Mouse (Mus musculus) gastrocnemius, postnatal 4 days (tissue): Measurements from ENCODE around the gene Rps26. TPM values are rescaled to one million over a fixed set of nuclear protein-coding genes. Genes with fewer than 3 reads are reported as not detected.

Experiments
- DNase-seq, 2 experiments: peaks; one replicate each; pipeline ENCODE4 v3.0.0; 2021 to 2022; ENCODE audit warnings: low spot score in 2 of 2, mixed read lengths in 2 of 2
- total RNA-seq, 2 experiments: library from RNA; stranded (reverse); gene quantifications; 2 replicates each; pipeline ENCODE4 v1.2.3; 2021

The Rps26 gene
- total RNA-seq, 2 experiments from 2014 or later: 757 to 856 TPM

DNA sequence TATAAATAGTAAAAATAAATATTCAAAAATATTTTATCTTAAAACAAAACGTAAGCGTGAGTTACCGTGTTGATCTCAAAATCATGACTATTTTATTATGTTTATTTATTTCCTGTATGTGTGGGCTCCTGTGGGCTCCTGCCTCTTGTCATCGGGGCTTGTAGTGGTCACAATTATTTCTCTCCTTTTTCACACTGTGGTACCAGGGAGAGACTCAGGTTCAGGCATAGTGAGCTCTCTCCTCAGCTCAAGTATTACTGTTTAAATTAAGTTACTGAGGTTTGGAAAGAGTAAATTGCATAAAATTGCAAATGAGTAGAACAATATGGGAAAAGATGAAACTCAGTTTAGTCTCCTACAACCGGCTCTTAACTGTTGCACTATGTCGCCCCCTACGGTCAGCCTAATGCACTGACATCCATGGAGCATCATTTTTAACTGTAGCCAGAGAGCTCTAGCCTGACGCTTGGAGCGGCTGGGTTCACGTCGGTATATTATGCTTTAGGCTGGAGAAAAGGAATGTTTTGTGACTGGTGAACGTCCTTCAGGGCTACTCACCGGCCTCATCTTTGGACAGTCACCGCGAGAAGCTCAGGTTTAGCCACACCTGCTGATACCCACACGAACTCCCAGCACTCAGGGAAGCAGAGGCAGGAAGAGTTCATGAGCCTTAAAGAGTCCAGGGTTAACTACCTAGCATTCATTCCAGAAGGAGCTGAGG, 14.0 kb downstream of the Rps26 start:
- peak; percentile 26 to 72 for DNase-seq

DNA sequence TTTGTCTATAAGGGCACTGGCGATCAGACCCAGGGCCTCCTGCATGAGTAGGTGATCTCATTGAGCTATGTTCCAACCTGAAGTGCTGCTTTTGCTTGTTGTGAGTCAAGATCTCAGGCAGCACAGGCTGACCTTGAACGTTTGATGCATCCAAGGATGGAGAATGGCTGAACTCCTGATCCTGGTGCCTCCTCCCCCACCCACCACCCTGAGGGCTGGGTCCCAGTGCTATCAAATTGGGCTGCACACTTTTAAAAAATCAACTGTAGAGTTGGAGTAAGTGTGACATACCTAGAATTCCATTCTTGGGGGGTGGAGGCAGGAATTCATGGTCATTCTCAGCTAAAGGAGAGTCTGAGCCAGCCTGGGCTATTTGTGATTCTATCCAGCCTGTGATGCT, 20.1 kb downstream of the Rps26 start:
- DNase-seq: no peak

DNA sequence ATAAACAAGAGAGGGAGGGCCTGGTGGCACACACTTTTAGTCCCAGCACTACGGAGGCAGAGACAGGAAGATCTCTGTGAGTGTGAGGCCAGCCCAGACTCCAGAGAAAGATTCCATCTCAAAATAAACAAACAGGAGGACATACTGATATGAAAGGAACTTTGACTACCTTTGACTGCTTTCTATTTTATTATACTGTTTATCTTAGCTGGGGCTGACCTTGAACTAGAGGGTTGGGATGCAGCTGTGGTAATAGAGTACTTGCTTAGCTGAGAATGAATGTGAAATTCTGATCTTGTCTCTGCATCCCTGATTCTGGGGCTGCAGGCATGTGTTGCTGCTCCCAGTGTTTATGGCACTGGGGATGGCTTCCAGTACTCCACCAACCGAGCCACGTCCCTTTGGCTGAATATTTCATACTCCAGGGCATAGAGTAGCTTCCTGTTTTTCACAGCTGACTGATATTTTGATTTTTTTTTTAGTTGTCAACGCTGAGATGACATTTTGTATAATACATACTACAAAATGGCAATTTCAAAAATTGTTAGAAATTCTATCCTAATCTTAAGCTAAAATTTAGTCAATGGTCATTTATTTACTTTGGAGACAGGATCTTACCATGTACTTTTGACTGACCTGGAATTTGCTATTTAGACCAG, 23.9 kb downstream of the Rps26 start:
- no peak for DNase-seq

DNA sequence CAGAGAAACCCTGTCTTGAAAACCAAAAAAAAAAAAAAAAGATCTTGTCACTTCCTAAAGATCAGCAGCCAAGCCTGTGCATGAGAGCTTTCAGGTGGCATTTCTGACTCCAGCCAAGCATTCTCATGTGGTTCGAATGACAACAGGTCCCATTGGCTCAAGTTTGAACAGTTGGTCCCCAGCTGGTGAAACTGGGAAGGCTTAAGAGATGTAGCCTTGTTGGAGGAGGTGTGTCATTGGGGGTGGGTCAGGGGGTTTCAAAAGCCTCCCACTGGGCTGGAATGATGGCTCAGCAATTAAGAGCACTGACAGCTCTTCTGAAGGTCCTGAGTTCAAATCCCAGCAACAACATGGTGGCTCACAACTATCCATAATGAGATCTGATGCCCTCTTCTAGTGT, 25.0 kb downstream of the Rps26 start:
- no peak for DNase-seq

DNA sequence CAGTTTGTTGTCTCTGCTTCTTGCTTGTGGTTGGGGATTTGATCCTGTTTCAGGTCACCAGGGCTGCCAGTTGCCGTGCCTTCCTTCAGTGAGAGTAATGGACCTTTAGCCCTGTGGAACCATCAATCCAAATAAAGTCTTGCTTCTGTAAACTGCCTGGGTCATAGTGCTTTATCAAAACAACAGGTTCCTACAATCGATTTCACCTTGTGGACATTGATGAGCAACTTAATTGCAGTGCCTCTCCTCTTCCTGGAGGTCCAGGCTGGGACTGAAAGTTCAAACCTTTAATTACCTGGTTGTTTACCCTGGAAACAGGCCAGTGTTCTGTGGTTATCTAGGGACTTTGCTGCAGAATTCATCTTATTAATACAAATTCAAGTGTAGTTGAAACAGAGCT, 28.1 kb downstream of the Rps26 start:
- DNase-seq: no peak

DNA sequence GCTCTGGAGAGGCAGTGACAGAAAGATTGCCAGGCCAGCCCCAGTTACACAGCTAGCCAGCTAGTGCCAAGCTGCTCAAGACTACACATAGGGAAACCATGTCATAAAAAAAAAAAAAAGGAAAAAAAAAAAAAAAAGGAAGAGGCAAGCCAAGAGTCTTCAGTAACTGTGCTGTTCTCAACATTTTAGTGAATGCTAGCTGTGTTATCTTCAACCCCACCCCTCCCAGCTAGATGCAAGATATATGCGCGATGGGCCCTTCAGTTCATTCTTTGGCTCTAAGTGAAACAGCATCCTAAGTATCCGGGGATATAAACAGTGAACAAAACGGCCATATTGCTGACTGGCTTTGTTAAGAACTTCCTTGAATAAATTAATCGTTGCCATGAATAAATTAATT, 33.8 kb downstream of the Rps26 start:
- DNase-seq: no peak

DNA sequence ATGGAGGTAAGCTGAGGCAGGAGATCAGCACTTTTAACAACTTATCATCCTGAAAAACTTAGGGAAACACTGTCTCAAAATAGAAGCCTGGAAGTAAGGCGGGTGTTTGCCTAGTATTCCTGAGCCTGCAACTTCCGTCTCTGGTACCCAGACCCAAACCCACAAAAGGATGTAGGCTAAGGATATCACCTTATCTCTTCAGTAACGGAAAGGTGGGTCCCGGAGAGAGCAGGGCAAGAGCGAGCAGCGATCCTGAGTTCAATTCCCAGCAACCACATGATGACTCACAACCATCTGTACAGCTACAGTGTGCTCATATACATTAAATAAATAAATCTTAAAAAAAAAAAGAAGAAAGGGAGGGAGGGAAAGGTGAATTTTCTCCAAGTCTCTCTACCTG, 35.1 kb downstream of the Rps26 start:
- no peak for DNase-seq

DNA sequence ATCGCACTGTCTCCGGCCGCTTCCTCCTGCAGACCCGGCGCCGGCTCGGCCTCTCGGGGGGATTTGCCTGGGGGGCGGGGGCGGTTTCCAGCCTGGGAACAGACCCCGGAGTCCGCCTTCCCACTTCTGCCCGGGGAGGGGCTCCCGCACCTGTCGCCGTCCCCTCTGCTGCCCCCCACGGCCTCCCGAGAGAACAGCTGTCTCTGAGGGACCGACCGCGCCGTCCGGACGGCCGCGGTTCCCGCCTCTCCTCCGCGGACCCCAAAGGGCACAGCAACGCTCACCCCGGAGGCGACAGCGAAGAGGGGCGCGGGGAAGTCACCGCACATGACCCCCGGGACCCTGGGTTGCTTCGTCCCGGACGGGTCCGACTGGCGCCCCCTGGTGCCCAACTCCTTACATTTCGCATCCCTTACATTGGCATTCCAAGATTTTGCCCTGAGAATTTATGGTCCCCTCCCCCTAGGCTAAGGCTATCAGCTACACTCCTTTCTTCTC, 36.3 kb downstream of the Rps26 start:
- DNase-seq: peak; percentile 48 to 69

DNA sequence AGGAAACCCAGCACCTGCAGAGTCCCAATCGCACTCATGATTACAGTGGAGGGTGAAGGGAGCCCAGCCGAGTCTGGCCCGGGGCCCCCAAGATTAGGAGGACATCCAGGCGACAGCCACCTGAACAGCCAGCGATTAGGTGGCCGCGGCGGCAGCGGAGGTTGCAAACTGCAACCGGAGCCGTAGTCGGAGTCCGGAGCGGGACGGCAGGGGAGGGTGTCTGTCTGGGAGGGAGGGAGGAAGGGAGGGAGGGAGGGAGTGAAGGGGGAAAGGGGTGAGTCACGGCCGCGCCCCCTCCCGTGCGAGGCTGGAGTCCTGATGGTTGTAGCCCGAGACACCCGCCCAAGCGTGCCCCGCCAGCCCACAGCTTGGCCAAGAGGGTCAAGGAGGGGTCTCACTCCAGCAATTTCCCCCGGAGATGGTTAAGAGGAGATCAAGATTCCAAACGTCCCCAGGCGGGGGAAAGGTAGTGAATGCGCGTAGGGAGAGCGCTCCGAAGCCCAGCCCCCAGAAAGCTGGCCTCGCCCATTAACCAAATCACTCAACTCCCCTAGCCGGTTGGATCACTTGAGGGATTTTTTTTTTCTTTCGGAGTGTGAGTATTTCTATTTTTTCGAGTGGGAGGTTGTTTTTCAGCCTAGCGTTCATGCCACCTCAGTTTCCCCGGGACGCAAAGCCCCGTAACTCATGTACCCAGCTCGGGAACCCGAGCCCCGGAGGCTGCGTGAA, 36.9 kb downstream of the Rps26 start, which contains the start of gene Erbb3:
TSS of gene Erbb3 (minus strand) at position 189 of the 729 bp plus-strand sequence.
- DNase-seq: peak in 1 of 2 experiments; percentile 36

DNA sequence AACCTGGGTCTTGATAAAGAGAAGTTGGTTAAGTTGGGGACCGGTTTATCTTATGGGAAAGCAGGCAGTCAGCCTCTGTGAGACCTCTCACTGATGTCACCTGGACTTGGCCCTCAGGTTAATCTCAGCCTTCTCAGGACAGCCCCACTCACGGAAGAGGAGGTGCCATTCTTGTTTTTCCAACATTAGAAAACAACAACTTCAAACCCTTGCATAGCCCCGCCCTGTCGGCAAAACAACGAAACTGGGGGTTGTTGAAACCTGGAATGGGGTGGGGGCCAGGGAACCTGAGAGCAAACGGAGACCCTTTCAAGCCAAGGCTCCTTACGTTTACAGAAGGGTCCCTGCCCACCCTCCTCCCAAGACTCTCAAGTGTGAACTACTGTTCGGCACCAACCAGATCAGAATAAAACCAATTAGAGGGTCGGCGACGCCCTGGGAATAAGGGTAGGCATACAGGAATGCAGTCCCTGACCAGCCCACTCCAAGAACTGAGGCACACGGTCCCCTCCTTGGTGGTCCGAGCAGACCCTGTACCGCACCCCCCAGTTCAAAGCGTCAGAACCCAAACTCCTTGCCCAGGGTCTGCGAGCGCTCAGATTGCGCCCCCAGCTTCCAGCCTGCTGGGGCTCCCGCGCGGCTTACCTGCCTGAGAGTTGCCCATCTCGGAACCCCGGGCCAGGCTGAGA, 37.6 kb downstream of the Rps26 start:
- DNase-seq: no peak

DNA sequence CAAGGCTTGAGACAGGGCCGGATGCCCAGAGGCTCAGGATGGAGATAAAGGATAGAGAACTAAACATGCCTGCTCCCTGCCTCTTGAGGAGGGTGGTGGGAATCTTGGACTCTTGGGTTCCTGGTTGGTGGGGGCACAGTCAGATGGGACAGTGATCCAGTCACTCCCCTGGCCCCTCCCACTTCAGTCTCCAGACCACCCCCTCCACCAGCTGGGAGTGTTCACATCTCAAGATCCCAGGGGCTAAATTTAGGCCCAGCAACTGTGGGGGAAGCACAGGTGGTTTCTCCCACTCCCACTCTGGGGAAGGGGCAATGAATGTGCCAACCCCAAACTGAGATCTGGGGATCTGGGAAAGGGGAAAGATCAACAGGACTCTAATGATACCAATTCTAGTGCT, 38.4 kb downstream of the Rps26 start:
- no peak for DNase-seq

DNA sequence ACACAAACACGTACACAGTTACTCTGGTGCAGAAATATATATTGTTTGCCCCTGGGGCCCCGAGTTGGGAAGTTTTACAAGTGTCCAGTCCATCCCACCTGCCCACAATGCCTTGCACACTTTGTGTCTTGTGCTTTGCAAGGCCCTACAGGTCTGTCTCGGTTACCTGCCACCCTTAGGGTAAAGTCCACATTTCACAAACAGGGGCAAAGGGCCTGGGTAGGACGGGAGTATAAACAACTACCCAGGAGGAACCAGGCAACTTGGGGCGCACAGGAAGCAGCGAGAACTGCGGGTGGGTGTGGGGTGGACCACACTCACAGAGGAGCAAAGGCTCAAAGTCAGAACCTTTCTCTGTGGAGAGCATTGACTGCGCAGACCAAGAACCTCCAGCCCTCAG, 38.9 kb downstream of the Rps26 start:
- no peak for DNase-seq

DNA sequence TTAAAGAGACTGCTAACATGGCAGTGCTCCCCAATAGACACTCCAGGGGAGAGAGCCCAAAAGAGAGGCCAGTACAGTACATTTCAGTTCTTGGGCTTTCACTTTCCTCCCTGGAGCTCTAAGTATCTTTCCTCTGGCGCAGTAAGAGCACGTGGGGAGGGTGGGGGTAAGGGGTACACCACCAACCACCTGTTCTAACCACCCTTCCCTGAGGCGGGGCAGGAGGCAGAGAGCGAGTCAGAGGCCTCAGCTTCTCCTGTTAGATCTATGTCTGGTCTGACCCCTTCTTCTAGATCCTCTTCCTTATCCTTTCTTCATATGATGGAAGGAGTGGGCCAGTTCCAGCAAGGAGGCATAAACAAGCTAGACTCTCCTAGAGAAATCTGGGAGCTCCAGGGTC, 39.4 kb downstream of the Rps26 start:
- DNase-seq: no peak

DNA sequence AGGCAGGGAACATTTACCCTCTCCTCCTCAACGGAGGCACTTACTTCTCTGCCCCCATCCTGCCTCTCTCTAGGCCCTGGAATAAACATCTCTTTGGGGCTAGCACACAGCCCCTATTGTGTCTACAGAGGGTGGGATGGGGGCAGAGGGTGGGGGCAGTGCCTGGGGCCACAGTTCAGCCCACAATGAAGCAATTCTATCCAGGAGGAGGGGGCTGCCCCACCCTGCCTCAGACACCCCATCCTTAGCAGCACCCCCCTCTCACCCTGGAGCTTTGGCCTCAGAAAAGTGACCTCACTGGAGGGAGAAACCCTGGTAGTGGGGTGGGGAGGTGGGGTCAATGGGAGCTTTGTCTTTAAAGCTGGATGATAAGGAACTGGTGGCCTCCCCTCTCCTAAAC, 40.0 kb downstream of the Rps26 start:
- DNase-seq: no peak

DNA sequence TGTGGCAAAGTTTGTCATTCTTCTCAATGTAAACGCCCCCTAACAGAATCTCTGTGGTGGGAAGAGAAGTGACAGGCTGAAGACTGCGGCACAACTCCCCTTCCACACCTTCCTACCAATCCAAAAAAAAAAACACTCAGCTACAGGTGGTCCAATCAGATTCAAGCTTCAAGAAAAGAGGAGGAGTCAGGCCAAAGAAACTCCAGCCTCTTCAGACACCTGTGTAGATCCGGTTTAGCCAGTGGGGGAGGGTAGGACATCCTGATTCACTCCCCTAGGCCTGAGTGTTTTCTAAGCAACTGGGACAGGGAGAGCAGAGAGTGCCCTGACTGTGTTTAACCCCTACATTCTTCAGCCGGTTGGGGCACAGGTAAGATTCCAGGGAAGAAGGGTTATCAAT, 42.2 kb downstream of the Rps26 start:
- DNase-seq: no peak

DNA sequence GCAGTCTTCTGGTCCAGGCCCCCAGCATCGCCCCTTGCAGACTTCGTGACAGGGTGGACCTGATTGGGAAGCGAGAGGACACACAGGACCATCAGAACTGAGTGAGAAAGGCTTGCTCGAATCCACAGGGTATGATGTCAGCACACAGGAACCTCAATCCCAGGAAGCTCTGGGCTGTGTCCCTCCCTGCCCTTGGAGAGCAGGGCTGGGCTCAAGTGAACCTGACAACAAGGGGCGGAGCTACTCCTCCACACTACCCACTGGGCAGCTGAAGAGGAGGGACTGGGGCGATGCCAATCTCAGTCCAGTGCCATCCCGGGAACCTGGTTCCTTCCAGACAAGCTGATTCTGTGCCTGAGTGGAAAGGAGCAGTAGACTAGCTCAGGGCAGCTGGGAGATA, 42.9 kb downstream of the Rps26 start:
- DNase-seq: peak in 1 of 2 experiments; percentile 49

DNA sequence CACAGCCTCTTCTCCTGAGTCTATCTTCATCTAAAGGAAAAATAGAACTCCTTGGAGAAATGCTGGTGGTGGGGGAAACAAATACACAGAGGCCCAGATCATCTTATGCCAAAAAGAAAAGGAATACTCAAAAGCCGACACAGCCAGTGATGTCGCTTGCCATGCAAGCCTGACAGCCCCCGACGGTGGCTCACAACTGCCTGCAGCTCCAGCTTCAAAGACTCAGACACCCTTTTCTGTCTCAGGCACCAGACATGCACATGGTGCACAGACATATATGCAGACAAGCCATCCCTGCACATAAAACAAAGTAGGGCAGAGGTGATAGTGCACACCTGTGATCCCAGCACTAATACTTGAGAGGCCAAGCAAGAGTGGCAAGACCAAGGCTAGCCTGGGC, 46.8 kb downstream of the Rps26 start:
- DNase-seq: no peak

DNA sequence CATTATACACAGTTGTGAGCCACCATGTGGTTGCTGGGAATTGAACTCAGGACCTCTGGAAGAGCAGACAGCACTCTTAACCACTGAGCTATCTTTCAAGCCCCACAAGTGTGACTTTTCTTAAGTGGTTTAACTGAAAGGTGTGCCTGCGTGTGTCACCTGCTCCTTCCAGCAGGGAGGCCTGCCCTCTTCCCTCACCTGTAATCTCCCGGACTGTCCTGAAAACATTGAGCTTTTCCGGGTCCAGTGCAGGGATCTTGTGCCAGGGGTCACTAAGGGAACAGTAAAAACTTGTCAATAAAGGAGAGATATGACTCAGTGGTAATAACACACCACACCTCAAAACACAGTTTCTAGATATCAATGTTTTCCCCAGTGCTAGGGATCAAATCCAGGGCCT, 47.2 kb downstream of the Rps26 start:
- DNase-seq: no peak

DNA sequence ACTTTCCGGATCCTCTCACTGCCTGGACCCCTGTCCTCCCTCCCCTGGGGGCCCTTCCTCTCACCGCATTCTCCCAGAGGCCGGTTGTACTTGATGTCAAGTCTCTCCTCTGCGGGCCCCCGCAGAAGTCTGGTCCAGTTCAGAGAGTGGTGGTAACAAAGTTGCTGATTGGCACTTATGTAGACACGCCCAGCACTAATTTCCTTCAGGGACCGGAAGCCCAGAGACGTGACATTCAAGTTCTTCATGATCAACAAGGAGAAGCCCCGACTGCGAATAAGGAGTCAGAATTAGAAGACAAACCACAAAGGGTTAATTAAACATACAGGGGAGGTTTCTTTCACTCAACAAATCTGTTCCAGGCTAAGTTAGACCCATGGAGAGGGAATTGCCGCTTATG, 48.2 kb downstream of the Rps26 start:
- DNase-seq: no peak

DNA sequence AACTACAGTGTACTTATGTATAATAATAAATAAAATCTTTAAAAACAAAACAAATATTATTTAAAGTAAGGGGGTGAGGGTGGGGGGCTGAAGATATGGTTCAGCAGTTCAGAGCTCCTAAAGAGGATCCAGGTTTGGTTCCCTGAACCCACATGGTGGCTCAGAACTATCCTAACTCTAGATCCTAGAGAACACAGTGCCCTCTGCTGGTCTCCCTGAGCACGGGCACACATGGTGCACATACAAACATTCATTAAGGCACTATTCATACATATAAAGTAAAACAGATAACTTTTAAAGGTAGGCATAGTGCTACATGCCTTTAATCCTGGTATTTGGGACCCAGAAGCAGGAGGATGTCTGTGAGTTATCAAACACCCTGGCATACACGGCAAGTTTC, 51.5 kb downstream of the Rps26 start:
- DNase-seq: no peak
